Mouse (Mus musculus) E14TG2a.4 (cell line): ENCODE measurements at regions not wholly inside any gene's neighbourhood (a gene's known extent, or its start where the extent isn't known, plus 50 kb on each side); places are given as distances from the start of the nearest gene placed in this dataset.
A peak's percentile ranks its signal among the peaks of the same experiment; 100 is the strongest.

Source experiments
- H3K27me3 ChIP-seq: 2 replicates; pipeline ENCODE4 v1.6.1; 2014; ENCODE audit warnings: low read length, control low read depth; ENCODE audit not compliant: insufficient read depth
- H3K36me3 ChIP-seq: 2 replicates; pipeline ENCODE4 v1.6.1; 2014; ENCODE audit warnings: low read length, control low read depth; ENCODE audit not compliant: insufficient read depth
- H3K4me1 ChIP-seq: replicated peaks from 2 replicates; pipeline ENCODE4 v1.6.1; 2014; ENCODE audit warnings: low read depth, low read length, control low read depth
- H3K4me3 ChIP-seq: replicated peaks from 2 replicates; pipeline ENCODE4 v1.5.1; 2014; ENCODE audit warnings: mild to moderate bottlenecking, low read length
- H3K9me3 ChIP-seq: 2 replicates; pipeline ENCODE4 v1.6.1; 2014; ENCODE audit warnings: low read length, control low read depth
- CTCF ChIP-seq: conservative IDR thresholded peaks from 2 replicates; pipeline ENCODE4 v1.5.1; 2014; ENCODE audit warnings: low read length
- NANOG ChIP-seq: IDR thresholded peaks from 2 replicates; pipeline ENCODE4 v1.6.1; 2014; ENCODE audit warnings: borderline replicate concordance, low read length, mixed read lengths

DNA sequence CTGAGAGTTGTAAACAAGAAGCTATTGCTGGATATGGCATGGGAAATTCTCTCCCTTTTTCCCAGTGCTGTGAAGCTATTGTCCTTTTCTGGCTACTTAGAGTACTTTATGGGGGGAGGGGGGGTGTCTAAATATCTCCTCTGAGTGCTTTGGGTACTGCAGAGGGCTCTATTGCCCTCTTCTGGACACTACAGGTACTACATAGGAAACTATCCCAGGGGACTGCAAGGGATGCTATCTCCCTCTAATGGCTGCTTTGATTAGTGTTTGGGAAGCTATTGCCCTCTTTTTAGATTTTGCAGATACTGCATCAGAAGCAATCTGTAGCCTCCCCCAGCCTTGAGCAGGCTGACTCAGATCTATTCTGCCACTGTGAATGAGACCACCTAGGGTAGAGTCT, 55.8 kb upstream of the 5430402E10Rik start:
- H3K9me3 ChIP-seq, result no peaks in the 10 kb centered on the region
- no peak overlapping the region for H3K4me3 ChIP-seq
- H3K36me3 ChIP-seq, result no peaks in the 10 kb centered on the region
- H3K27me3 ChIP-seq, result no peaks in the 10 kb centered on the region
- no peak for TF ChIP-seq NANOG
- TF ChIP-seq CTCF, result peak; percentile 49
- no peaks in the 10 kb centered on the region for H3K4me1 ChIP-seq
